Mouse (Mus musculus) skeletal muscle tissue, adult 2 months (tissue): ENCODE results near the gene 1700021F07Rik.

Experiments used
- DNase-seq: peaks from one replicate; pipeline ENCODE4 v3.0.0-alpha.2; 2012; ENCODE audit warnings: low read depth, low spot score

Gene 1700021F07Rik

DNA sequence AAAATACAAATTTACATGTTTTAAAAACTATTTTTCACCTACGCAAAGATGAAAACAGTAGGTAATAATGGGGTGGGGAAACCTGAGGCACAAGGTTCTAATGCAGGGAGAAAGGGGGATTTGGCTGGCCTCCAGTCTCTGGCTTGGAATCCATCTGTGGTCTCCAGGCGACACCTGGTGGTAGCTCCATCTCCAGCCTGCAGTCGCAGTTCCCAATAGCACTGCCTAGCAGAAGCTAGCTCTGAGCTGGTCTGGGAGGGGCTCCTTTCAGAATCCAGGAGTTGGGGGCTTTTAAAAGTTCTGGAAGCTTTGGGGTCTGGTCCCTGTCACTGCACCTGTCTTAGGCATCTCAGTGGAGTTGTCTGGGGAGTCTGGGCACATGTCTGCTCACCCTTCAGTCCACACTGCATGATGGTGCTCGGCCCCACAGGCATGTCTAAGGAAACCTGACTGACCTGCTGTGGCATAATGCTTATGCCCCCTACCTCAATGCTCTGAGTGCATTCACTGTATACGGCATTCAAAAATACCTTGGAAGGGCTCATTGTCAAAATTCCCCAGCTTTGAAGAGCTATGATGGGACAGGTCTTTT is 39.6 kb downstream of the 1700021F07Rik start:
- DNase-seq, result peak; percentile 13

DNA sequence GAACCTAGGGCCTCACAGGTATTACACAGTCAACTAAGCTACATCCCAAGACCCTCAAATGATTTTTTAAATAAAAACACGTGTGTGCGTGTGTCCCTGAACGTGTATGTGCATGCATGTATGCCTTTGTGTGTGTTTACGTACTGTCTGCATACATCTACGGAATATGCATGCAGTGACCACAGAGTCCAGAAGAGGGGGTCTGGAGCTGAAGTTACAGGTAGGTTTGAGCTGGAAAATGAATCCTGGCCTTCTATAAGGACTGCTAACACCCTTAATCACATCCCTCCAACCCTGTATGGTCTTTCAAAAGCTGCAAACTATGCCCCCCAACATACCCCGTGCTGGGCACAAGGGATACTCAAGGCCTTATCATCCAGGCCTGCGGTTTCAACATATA is 41.0 kb downstream of the 1700021F07Rik start:
- no peak for DNase-seq

DNA sequence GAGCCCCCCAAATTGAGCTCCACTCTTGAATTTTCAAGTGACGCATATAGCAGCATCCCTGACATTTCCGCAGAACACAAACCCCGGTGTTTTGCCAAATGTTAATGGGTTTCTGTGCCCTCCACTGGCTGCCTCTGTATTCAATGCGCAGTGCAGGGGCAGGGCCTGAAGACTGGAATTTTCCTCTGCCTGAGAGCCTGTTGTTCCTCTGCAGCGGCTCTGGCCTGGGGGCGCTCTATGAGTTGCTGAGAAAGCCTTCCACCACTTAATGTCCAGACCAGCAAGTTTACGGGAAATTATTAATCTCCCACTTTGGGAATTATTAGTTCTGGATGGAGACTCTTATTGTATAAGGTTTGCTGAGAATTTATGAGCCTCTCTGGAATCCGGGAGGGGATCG is 41.8 kb downstream of the 1700021F07Rik start:
- DNase-seq, result no peak
